Mouse (Mus musculus) right cerebral cortex, postnatal 10 days (tissue): Measurements from ENCODE around the gene Ppp1r37.
A peak's percentile ranks its signal among the peaks of the same experiment; 100 is the strongest.

Experiments
- DNase-seq, 2 experiments: peaks; one replicate each; pipeline ENCODE4 v3.0.0; 2021; ENCODE audit warnings: low spot score in 2 of 2

Ppp1r37 gene

DNA sequence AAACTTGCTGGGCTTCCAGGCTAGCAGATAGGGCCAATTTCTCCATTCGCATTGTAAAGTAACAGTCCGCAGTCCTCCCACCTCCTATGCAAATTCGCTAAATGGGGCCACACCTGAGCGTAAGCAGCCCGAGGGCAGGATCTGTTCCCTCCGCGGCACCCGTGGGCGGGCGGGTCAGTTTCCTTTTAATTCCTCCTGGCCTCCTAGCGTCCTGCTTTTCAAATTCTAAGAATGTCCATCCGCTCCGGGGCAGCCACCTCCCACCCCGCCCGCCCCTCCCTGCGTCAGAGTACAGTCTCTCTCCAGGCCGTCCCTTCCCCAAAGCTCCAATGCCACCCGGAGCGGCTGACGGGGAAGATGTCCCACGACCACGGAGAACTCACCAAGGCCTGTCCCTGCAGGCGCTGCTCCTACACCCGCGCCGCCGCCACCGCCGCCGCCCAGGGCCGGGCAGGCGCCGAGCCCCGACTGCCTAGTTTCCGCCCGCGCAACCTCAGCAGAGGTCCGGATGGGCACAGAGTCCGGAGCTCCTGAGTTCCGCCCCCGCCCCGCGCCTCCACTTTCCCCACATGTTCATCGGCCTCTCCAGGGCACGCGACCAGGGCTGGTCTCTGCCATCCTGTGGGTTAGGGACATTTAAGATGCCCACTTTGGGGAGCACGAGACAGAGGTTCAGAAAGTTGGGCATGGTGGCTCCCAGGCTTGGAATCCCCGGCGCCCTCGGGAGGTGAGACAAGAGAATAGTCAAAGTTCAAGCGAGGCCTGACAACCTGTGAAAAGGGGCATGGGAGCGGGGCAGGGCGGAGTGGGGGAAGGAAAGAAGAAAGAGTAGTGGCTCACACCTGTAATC lies 10.3 kb upstream of the Ppp1r37 start:
- peak; percentile 82 to 84 for DNase-seq

DNA sequence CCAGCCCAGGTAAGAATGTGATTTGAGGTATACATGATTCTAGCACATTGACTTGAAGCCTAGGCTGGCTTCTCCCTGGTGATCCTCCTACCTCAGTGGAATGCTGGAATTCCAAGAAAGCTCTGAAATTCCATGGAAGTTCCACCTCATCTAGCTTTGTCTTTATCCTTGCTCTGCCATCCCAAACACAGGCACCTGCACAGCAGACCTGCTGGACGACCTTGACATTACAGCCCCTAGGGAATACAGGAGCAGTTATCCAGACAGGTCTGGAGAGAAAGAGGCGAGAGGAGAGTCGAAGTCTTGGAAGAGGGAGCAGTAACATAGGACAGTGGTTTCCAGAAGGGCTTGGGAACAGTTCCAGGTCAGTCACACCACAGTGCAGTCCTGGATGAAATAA lies 6.8 kb upstream of the Ppp1r37 start:
- DNase-seq: no peak

DNA sequence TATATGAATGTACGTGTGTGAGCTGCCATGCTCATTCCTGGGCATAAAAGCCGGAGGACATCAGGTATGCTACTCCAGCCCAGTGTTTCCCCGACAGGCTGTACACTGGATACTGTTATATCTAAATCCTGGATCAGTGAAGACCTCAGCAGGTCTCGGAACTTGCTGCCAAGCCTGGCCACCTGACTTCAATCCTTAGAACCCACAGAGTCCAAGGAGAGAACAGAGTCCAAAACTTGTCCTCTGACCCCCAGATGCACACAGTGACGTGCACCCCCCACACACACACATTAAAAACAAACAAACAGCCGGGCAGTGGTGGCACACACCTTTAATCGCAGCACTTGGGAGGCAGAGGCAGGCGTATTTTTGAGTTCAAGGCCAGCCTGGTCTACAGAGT lies 4.5 kb upstream of the Ppp1r37 start:
- DNase-seq: no peak

DNA sequence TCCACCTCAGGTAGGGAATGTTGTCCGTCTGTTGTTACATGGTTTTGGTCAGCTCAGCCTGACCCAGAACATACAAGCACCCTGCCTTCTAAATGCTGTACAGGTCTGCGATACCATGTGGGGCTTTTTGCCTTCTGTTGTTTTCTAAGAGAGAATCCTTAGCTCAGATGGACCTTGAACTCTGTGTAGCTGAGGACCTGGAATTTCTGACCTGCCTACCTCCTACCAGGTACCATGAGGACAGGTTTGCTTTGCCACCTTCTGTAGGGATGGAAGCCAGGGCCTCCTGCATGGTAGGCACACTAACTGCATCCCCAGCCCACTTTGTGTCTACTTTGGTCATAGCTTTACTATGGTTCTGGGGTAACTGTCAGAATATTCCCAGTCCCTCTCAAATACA lies 2.9 kb upstream of the Ppp1r37 start:
- no peak for DNase-seq

DNA sequence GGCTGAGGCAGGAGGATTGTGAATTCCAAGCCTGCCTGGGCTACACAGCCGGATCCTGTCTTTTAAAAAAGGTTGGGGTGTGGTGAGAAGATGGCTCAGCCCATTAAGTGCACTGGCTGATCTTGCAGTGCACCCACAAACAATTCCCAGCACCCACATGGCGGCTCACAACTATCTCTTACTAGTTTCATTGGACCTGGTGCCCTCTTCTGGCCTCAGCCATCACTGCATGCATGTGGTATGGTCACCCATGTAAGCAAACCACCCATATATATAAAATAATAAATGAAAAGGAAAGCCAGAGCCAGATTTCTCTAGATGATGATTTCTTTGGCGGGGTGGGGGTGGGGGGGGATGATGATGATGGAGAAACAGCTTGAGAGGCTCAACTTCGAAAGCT lies 1.6 kb upstream of the Ppp1r37 start:
- no peak for DNase-seq

DNA sequence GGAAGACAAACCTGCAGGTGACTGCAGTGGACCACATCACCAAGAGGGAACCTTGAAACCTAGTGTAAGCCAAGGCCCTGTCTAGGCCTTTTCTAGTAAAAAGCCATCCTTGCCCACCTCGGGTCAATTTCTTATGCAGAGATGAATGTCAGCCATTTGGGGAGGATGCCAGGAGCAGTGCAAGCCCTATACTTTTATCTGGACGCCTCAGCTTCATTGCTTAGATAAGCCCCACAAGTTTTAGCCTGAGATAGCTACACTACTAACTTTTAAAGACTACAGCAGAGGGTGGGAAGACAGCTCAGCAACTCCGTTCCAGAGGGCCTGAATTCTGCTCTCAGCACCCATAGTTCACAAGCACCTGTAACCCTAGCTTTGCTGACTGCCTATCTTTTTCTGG lies 1.0 kb upstream of the Ppp1r37 start:
- no peak for DNase-seq

DNA sequence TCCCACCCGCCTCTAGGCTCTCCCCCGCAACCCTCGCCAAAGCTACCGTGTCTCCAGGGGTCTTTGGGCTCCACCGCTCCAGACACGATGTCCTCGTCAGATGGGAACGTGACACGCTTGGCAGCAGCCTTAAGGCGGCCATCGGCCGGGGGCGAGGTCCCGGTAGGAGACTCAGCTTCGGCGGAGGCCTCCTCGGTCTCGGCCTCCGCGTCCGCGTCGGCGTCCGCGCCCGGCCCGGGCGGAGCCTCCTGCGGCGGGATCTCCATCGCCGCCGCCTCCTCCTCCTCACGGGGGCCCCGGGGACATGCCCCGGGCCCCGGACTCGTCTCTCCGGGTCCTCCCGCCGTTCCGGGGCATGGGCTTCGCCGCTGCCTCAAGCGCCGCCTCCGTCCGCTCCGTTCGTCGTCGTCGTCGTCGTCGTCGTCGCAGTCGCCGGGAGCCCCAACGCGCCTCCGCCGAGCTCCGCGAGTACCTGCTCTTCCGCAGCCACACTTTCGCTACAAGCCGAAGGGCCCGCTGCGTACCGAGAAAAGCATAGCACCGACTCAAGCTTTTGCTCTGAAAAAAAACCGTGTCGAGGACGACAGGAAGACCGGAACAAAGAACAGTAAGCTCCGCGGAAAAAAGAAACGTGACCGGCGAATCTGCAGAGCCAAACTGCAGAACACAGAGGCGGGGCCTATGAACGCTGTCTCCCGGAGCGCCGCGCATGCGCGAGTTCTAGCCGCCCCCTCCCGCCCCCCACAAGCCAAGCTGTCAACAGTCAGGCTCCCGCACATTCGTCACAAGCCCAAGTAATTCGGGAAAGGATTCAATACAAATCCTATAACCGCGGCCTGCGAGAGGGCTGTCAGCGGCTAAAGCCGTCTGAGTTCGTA lies 872 bp downstream of the Ppp1r37 start:
- DNase-seq: peak; percentile 92 to 93

DNA sequence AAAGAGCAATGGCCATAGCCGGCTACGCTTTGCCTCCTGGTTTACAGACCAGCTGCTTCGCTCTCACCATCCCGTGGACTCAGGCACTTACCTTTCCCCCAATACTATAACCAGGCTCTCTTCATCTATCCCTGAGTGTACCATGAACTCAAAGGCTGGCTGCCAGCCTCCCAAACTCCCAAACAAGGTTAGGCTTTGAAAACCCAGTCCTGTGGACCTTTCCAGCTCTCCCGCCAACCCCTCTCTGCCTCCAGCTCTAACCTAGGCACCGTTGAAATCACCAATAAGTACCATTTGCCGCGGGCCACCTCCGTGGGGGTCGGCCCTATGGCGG lies 1.5 kb downstream of the Ppp1r37 start:
- DNase-seq: no peak

DNA sequence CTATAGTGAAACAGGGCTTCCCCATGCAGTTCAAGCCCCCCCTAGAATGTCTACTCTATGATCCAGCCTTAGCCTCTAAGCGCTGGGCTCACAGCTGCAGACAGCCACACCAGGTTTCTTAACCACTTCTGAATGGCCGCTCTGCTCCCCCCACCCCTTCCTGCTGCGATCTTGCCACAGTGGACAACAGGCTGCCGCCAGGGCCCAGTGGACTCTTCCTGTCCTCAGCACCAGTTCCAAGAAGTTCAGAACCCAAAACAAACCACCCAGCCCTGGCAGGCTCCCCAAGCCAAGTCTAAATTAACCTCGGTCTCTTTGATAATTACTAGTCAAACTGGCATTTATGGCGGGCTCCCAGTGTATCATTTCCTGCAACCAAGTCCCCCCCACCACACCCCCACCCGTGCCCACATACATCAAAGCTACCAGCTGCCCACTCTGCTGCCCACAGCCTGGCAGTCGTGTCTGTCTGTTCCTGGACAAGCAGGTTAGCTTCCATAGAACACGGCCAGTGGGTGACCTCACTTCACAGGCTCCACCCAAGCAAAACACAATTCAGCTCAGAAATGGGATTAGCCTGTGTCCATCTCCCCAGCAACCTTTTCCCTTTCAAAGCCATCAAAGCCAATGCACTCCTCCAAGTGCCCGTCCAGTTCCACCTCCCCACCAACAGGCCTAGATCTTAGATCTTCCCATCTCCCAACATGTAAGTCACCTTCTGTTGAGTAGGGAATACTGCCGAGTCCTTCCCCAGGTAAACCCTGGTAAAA lies 2.2 kb downstream of the Ppp1r37 start:
- DNase-seq: no peak

DNA sequence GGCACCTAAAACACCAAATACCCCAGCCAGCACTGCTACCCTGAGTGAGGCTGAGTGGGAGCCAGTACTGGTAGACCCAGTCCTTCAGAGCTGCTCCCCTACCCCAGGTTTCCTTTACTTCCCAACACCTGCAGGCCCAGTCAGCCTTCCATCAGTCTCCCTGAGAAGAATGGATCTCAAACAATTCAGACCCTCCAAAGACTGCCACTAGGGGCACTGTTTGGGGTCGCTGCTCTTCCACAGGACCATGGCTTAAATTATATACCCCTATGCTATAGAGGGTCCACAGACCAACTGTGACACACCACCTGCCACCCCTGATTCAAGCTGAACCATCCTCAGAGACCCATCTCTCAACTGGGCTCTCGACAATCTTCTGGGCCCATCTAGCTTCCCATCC lies 3.9 kb downstream of the Ppp1r37 start:
- no peak for DNase-seq

DNA sequence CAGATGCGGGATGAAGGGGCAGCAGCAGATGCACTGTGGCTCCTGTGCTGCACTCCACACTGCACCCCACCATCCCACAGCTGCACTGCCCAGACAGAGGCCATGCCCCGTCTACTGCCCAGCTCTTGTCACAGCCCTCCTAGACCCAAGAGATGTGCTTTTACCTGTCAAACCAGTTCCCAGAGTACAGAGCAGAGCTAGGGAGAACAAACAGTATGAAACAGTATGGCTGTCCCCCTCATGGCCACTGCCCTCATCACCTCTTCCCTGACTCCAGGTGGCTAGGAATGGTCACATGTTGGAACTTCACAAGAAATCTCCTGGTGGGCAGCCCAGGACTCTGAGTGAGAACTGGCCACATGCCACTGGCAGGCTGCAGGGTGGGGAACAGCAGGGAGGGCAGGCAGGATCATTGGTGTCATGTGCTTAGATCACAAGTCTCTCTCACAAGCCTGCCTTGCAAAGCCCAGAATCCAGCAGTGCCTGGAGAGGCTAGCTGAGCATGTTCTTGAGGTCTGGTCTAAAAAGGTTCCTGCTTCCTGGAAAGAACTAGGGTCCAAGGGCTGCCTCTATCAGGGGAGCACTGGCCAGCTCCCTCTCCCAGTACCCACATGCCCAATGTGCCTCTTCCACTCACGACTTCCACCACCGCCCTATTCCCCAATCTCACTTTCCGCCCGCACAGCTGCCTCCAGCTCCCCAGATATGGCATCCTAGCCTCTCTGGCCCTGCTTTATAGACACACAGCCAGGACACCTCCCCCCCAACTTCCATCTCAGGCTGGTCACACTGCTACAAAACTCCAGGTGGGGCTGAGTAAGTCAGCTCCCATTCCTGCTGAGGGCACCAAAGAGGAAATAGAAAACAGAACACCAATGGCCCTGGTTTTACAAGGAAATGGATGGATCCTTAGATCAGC lies 4.6 kb downstream of the Ppp1r37 start:
- DNase-seq: no peak

DNA sequence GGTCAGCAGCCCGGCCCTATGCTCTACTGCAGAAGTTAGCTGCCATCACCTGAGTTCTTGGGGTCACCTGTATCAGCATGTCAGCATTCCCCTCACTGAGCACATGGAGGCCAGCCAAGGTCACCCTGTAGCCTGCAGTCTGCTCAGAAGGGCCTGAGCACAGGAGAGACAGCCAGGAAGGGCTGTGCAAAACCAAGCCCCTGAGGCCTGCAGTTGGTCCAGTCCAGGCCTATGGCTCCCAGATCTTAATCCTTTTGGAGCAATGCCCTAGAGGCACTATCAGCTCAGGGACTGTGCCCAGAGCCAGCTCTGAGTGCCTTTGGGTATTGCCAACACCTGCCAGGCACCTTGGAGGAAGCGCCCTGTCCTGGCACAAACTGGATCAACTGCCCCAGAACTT lies 5.8 kb downstream of the Ppp1r37 start:
- no peak for DNase-seq

DNA sequence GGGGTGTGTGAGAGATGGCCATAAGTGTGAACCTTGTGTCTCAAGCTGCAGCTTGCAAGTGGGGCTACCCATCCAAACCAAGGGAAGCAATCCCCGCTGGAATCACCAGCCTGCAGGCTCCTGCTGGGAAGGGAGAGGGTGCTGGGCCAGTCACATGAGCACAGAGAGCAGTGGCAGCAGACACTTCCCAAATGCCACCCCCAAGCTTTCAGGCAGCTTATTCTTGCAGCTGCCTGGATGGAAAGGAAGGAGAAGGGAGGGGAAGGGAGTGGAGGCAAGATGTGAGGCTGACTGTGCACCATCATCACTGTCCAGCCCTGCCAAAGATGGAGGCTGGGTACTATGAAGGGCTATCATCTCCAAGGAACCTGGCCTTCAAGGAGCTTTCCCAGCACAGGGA lies 8.7 kb downstream of the Ppp1r37 start:
- no peak for DNase-seq

DNA sequence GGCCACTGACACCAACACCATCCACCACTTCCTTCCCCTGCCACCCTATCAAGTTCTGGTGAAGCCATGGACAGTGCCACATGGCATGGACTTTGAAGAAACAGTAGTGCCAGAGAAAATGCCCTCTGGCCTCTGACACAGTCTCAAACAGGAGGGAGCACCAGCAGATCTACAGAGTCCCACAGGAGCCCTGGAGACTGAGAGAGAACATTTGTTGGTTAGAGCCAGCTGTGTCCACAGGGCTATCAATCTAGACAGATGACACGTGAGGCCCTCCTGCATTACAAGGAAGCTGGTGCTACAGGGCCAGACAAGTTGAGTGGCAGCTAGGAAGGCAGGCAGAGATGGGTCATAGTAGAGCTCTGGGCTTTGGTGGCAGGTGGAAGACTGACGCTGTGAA lies 10.4 kb downstream of the Ppp1r37 start:
- no peak for DNase-seq

DNA sequence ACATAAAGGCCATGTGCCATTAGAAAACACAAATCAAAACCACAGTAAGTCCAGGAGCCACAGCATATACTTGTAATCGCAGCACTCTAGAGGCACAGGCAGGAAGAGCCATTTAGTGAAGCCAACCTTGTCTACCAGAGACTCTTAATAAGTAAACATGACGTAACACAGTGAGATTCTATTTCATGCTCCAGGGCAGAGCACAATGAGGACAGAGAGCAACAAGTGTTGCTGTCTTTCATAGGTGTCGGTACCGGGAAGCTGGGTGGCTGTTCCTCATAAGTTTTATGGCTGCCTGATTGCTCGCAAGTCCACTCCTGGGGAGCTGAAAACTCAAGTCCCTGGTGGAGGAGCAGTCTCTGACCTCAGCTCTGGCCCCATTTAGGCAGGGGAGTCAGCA lies 11.2 kb downstream of the Ppp1r37 start:
- no peak for DNase-seq

DNA sequence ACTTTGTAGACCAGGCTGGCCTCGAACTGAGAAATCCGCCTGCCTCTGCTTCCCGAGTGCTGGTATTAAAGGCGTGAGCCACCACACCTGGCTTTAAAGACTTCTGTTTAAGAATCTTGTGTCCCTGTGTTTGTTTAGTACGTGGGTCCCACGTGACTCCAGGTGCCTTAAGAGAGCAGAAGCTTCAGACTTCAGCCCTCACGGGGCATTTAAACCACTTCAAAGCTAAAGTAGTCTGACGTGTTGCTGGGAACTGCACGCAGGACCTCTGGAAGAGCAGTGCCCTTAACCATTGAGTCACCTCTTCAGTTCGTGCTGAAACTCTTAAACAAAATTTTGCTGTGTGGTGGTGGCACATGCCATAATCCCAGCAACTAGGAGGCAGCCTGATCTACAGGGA lies 13.5 kb downstream of the Ppp1r37 start:
- DNase-seq: no peak

DNA sequence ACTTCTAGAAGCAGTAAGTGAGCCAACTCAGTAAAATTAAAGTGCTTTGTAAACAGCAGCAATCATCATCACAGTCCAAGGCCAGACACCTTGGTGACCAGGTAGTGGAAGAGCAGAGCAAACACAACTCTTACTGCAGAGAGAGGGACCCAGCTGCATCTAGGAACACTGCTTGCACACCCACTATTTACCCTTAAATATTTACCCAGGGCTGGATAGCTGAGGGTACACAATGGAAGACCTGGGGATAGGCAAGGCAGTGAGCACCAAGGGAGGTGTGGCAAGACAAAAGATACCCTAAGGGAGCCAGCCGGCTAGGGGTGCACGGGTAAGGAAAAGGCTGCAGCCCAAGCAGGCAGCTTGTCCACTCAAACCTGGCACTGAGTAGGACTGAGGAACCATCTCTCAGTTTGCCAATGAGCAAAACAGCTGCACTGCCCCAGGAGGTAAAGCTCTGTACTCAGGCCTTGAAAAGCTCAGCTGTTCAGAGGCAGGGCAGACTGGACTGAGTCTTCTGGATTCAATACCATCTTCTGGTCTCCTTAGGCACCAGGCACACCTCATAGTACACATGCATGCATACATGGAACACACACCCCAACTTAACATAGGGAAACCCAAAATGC lies 15.4 kb downstream of the Ppp1r37 start:
- DNase-seq: no peak

DNA sequence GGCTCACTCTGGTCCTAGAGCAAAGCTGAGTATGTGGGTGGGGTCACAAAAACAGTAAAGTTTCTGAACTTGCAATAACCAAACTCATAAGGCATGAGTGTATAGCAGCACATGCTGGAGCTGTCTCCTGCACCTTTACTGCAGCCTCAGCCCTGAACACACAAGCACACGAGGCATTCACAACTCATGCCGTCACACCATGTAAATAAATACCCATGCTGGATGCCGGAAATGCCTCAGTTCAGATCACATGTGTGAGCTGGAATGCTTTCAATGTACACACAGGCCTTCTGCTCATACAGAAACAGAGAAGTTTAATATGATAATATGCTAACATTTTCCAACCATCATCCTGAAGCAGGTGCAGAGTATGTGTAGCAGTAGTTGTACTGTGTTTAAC lies 16.9 kb downstream of the Ppp1r37 start:
- DNase-seq: no peak

DNA sequence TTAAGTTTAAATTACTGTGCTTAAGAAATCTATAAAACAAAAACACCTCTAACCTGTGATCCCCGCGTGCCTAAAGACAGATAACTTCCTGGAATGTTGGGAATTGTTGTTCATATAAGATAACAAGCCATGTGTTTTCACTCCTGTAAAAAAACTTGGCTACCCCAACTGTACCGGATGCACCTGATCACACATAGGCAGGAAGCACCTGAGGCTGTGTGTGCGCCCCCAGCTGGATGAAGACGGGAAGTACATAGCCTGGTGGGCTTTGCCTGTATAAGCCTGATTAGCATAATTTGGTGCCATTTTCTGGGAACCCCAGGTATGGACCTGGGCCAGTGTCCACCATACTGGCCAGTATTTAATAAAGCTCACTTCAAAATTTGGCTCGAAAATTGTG lies 19.3 kb downstream of the Ppp1r37 start:
- DNase-seq: no peak

DNA sequence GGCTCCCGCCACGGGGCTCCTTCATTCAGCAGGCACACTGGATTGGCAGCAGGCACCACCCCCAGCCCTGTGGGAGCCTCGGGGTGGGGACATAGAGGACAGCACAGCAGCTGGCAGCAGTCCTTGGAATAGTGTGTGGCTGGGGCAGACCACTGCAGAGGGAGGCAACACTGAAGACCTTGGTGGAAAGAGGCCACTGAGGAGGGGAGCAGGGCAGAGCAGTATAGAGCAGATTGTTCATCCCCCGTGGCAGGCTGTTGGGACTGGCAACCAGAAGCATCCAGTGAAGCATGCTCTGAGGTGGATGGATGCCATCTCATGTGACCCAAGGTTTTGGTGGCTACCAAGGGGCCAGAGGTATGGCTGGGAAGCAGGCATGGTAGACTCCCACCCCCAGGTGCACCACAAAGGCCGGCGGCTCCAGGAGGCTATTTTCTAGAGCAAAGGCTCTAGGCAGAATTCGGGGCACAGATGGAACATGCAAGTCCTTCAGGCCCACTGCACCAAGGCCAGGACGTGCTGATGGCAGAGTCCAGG lies 20.7 kb downstream of the Ppp1r37 start:
- peak; percentile 60 to 64 for DNase-seq
